Mouse (Mus musculus): ENCODE results near the gene Coasy. TPM values are rescaled to one million over a fixed set of nuclear protein-coding genes. Genes with fewer than 3 reads are reported as not detected.

The Coasy gene
- 30.0 and 30.3 TPM in 2 replicates for polyA plus RNA-seq (2012; rRNA removed)

GRCm38 (mm10) chr11:101082208-101083082, at the start of gene Coasy:
Gene Coasy (plus strand): TSS chr11:101082565.

GRCm38 (mm10) chr11:101069391-101070188, 12.8 kb upstream of the Coasy start, which contains the start of gene Naglu:
Gene Naglu (plus strand): TSS chr11:101070012.

GRCm38 (mm10) chr11:101078121-101078520, 4.2 kb upstream of the Coasy start, which contains the start of gene Hsd17b1:
Gene Hsd17b1 (plus strand): TSS chr11:101078411.

GRCm38 (mm10) chr11:101086756-101087681, 4.7 kb downstream of the Coasy start, which contains the start of gene Mlx:
Gene Mlx (plus strand): TSS chr11:101087277.

GRCm38 (mm10) chr11:101095314-101096024, 13.1 kb downstream of the Coasy start, which contains the start of gene Psmc3ip:
Gene Psmc3ip (minus strand): TSS chr11:101095436.

GRCm38 (mm10) chr11:101119761-101120544, 37.6 kb downstream of the Coasy start, which contains the start of the genes Retreg3 and Tubg1:
Gene Retreg3 (minus strand): TSS chr11:101119893.
Gene Tubg1 (plus strand): TSS chr11:101119938.

Other genes with a start within 250 kb of the Coasy start
- 13.3 and 16.0 TPM in 2 replicates for gene Stat5b, start 231.8 kb upstream of the Coasy start, polyA plus RNA-seq (2012; rRNA removed)
- gene Stat5a, start 223.2 kb upstream of the Coasy start, polyA plus RNA-seq (2012; rRNA removed), result 5.8 and 6.9 TPM in 2 replicates
- 33.5 and 39.3 TPM in 2 replicates for gene Stat3, start 143.0 kb upstream of the Coasy start, polyA plus RNA-seq (2012; rRNA removed)
- 14.0 and 15.8 TPM in 2 replicates for gene Cavin1, start 111.7 kb upstream of the Coasy start, polyA plus RNA-seq (2012; rRNA removed)
- gene Atp6v0a1, start 73.1 kb upstream of the Coasy start, polyA plus RNA-seq (2012; rRNA removed), result 20.6 and 24.1 TPM in 2 replicates
- gene Naglu, start 12.6 kb upstream of the Coasy start, polyA plus RNA-seq (2012; rRNA removed), result 9.4 and 9.9 TPM in 2 replicates
- gene Hsd17b1, start 4.2 kb upstream of the Coasy start, polyA plus RNA-seq (2012; rRNA removed), result 0.35 and 0.42 TPM in 2 replicates
- gene Mlx, start 4.7 kb downstream of the Coasy start, polyA plus RNA-seq (2012; rRNA removed), result 19.0 and 21.5 TPM in 2 replicates
- 7.1 and 7.6 TPM in 2 replicates for gene Psmc3ip, start 12.9 kb downstream of the Coasy start, polyA plus RNA-seq (2012; rRNA removed)
- 23.5 and 24.3 TPM in 2 replicates for gene Retreg3, start 37.3 kb downstream of the Coasy start, polyA plus RNA-seq (2012; rRNA removed)
- 6.0 and 6.3 TPM in 2 replicates for gene Tubg1, start 37.4 kb downstream of the Coasy start, polyA plus RNA-seq (2012; rRNA removed)
- gene Tubg2, start 73.3 kb downstream of the Coasy start, polyA plus RNA-seq (2012; rRNA removed), result 0.12 and 0.20 TPM in 2 replicates
- gene Cntnap1, start 88.0 kb downstream of the Coasy start, polyA plus RNA-seq (2012; rRNA removed), result 0.21 and 0.28 TPM in 2 replicates
- gene Plekhh3, start 88.8 kb downstream of the Coasy start, polyA plus RNA-seq (2012; rRNA removed), result 2.0 and 2.4 TPM in 2 replicates
- 0.04 and 0.05 TPM in 2 replicates for gene Ccr10, start 92.9 kb downstream of the Coasy start, polyA plus RNA-seq (2012; rRNA removed)
- gene Ezh1, start 143.9 kb downstream of the Coasy start, polyA plus RNA-seq (2012; rRNA removed), result 9.2 and 11.0 TPM in 2 replicates
- gene Ramp2, start 163.5 kb downstream of the Coasy start, polyA plus RNA-seq (2012; rRNA removed), result 26.7 and 28.2 TPM in 2 replicates
- gene Vps25, start 171.1 kb downstream of the Coasy start, polyA plus RNA-seq (2012; rRNA removed), result 33.1 and 34.1 TPM in 2 replicates
- gene Wnk4, start 178.0 kb downstream of the Coasy start, polyA plus RNA-seq (2012; rRNA removed), result 1.9 and 2.9 TPM in 2 replicates
- 0.25 and 0.51 TPM in 2 replicates for gene Cntd1, start 196.4 kb downstream of the Coasy start, polyA plus RNA-seq (2012; rRNA removed)
- gene Coa3, start 196.5 kb downstream of the Coasy start, polyA plus RNA-seq (2012; rRNA removed), result 47.0 and 49.6 TPM in 2 replicates
- gene Becn1, start 219.7 kb downstream of the Coasy start, polyA plus RNA-seq (2012; rRNA removed), result 49.6 and 53.3 TPM in 2 replicates
- gene Psme3, start 233.6 kb downstream of the Coasy start, polyA plus RNA-seq (2012; rRNA removed), result 75.2 and 83.4 TPM in 2 replicates
- 3.0 and 3.2 TPM in 2 replicates for gene Aoc2, start 242.5 kb downstream of the Coasy start, polyA plus RNA-seq (2012; rRNA removed)
- 0.20 and 0.29 TPM in 2 replicates for gene Aoc3, start 248.0 kb downstream of the Coasy start, polyA plus RNA-seq (2012; rRNA removed)